Mouse (Mus musculus): Measurements from ENCODE around the gene Xylb.
"Not testable (repeated sequence)": the region's sequence is repeated elsewhere in the genome, so short reads cannot be mapped to it uniquely, and the experiment has no call there.

Xylb gene

DNA sequence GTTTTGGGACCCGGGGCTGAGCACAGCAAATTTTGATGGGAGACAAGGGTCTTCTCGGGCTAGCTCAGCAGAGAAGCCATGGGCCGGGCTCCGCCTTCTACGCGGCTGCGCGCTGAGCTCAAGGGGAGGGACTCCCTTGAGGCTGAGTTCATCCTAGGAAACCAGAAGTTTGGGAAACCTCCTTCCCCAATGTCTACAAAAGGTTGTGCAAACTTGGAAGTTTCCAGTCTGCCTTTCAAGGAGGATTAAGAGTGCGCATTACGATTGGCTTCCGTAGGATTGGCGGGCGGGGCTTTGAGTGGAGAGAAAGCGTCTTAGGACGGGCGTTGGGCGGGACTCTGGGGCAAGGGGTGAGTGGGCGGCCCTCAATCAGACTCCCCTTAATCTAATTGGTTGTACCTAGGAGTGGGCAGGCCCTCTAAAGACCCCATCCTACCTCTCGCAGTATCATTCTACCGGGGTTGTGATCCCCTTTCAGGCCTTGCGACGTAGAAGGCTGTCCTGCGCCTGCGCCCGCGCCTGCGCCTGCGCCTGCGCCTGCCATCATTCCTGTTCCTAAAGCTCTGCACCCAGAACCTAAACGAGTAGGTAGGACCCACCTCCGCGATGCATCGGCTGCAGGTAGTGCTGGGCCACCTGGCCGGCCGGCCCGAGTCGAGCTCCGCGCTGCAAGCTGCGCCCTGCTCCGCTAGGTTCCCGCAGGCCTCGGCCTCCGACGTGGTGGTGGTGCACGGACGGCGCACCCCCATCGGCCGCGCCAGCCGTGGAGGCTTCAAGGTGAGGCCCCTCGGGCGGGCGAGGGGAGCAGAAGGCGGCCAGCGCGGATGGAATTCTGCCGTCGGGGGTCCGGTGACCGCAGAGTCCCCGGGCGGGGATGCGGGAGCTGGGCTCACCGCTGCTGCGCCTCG, 16.0 kb upstream of the Xylb start, which contains the start of gene Myd88:
Gene Myd88 (minus strand): TSS at position 503 of the 908 bp plus-strand sequence.
- DNase-seq (ENCODE audit: low spot score in 2 of 2): peak; percentile 96 to 98

DNA sequence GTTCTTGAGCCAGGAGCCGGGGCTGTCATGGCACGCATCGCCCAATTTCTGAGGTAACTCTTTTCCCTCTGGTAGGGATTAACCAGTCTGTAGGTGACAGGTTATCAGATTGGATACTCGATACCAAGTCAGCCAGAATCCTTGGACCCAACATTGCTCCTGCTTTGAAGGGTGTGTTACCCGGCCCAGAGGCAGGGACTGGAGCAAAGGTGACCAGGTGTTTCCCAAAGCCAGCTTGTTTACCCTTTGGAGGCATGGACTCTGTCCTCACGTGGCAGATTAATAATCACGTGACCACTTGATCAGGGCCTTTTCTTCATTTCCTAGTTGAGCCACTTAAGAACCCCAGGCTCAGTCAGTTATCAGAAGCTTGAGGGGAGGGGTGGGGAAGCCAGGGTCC, 14.5 kb upstream of the Xylb start:
- DNase-seq (ENCODE audit: low spot score in 2 of 2): no peak

- no peak for DNase-seq (ENCODE audit: low spot score in 2 of 2)
Observed at GRCm38 (mm10) chr9:119346376-119346775, 10.8 kb upstream of the Xylb start.

DNA sequence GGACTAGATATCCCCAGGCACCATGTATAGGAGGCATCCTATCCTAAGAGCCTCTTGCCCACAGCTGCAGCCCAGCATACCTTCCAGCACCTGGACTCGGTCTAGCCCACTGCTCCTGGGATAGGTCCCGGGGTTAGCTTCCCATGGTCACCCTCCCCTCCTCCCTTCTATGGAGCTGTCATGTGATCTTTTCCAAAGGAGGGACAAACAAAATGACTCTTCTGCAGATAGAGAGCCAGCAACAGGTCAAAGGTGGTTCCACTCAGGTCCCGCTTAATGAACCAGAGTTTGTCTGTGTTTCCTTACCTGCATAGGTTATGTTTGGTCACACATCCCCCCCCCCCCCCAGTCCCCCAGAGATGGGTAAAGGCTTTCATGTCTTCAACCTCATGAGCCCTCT, 6.7 kb upstream of the Xylb start:
- DNase-seq (ENCODE audit: low spot score in 2 of 2): no peak

- no peak for DNase-seq (ENCODE audit: low spot score in 2 of 2)
Observed at GRCm38 (mm10) chr9:119350947-119351705, 6.1 kb upstream of the Xylb start.

GRCm38 (mm10) chr9:119352060-119352459, 5.1 kb upstream of the Xylb start:
- DNase-seq (ENCODE audit: low spot score in 2 of 2): peak; percentile 36 to 59

- no peak for DNase-seq (ENCODE audit: low spot score in 2 of 2)
Observed at GRCm38 (mm10) chr9:119353926-119354325, 3.3 kb upstream of the Xylb start.

- no peak for DNase-seq (ENCODE audit: low spot score in 2 of 2)
Observed at GRCm38 (mm10) chr9:119355943-119356342, 1.2 kb upstream of the Xylb start.

GRCm38 (mm10) chr9:119358058-119358429, 863 bp downstream of the Xylb start:
- no peak for DNase-seq (ENCODE audit: low spot score in 2 of 2)

GRCm38 (mm10) chr9:119361416-119361815, 4.2 kb downstream of the Xylb start:
- no peak for DNase-seq (ENCODE audit: low spot score in 2 of 2)

DNA sequence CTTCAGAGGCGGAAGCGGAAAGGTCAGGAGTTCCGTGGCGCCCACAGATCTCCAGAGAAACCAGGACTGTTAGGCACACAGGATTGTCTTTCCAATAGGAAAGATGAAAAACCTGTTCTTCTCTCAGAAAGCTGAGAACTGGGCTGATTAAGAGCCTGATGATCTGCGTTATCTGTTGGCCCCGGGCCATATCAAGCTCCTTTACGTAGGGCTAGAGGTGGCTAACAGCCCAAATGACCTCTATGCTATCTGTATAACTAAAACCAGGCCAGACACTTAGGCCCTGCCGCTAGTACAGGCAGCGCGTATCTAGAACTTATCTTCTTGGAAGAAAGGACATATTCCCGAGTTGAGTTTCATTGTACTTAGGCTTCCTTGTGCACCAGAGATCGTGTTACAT, 6.0 kb downstream of the Xylb start:
- DNase-seq (ENCODE audit: low spot score in 2 of 2): no peak

- no peak for DNase-seq (ENCODE audit: low spot score in 2 of 2)
Observed at GRCm38 (mm10) chr9:119365284-119365683, 8.1 kb downstream of the Xylb start, which contains the start of gene Slc22a14. Gene Slc22a14, minus strand, starts transcription at chr9:119365553.

GRCm38 (mm10) chr9:119368367-119368766, 11.2 kb downstream of the Xylb start:
- no peak for DNase-seq (ENCODE audit: low spot score in 2 of 2)

DNA sequence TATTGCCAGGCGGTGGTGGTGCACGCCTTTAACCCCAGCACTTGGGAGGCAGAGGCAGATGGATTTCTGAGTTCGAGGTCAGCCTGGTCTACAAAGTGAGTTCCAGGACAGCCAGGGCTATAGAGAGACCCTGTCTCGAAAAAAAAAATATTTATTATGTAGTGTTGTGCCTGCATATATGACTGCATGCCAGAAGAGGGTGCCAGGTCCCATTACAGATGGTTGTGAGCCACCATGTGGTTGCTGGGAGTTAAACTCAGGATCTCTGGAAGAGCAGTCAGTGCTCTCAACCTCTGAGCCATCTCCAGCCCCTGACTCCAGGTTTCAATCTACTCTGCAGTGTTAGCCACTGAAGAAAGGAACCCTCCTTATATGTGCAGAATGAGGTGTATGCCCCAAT, 13.6 kb downstream of the Xylb start:
- DNase-seq (ENCODE audit: low spot score in 2 of 2): not testable (repeated sequence)

DNA sequence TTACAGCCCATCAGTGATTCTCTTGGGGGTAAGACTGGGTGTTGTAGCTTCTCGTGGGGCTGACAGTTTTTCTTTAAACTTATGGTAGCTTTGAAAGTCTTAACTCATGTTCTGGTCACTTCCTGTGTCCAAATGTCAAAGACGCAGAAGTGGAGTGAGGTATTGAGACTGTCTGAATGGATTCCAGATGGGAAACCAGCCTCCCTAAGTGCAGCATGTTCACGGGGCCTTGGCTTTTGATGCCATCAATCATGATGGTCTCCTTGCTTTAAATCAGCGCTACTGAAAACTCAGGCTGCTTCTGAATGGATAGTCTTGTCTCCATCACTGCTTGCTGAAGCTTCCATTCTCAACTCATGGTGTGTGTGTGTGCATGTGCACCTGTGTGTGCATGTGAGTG, 14.1 kb downstream of the Xylb start:
- no peak for DNase-seq (ENCODE audit: low spot score in 2 of 2)

GRCm38 (mm10) chr9:119375008-119375407, 17.8 kb downstream of the Xylb start:
- DNase-seq (ENCODE audit: low spot score in 2 of 2): no peak

GRCm38 (mm10) chr9:119375556-119375955, 18.4 kb downstream of the Xylb start:
- no peak for DNase-seq (ENCODE audit: low spot score in 2 of 2)

DNA sequence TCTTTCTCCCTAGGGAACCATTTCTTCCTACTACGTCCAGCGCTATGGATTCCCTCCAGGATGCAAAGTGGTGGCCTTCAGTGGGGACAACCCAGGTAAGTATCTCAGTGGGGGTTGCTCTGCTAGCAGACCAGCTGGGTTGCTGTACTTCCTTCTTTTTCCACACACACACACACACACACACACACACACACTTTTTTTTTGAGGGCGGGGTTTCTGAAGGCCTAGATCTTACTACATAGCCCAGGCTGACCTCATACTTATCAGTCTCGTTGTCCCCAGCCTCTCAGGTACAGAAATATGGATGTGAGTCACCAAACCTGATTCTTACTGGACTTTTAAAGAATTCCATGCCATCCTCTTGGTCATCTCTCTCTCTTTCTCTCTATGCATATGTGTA, 21.1 kb downstream of the Xylb start:
- no peak for DNase-seq (ENCODE audit: low spot score in 2 of 2)

DNA sequence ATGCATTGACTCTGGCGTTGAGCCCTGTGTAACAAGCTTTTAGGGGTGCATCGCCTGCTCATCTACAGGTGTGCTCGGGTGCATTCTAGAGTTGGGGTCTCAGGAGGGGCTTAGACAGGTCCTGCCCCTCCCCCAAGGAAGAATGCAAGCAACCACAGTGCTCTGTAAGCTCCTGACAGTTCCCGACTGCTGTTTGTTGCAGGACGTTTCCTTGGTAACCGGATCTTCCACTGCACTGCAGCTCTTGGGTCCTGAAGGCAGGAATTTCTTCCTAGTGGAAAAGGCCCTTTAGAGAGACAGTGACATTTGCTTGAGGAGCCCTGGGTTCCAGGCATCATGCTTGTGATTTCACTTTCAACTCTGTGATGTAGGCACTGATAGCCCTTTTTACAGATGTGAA, 25.4 kb downstream of the Xylb start:
- no peak for DNase-seq (ENCODE audit: low spot score in 2 of 2)

GRCm38 (mm10) chr9:119388956-119389355, 31.8 kb downstream of the Xylb start:
- DNase-seq (ENCODE audit: low spot score in 2 of 2): no peak

DNA sequence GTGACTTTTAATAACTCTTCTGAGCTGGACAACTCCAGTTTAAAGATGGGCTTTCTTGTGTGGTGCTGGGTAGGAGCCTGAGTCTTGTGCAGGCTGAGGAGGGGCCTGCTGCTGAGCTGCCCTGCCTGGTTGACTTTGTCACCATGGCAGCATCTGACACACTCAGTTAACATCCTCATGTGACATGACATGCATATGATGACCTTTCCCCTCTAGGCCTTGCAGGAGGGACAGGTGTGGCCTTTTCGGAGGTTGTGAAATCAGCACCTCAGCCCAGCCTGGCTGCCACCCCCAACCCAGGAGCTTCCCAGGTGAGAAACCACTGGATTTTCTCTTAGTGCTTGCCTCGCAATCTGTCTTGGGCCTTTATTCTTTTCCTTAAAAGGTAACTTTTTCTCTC, 33.0 kb downstream of the Xylb start:
- no peak for DNase-seq (ENCODE audit: low spot score in 2 of 2)

DNA sequence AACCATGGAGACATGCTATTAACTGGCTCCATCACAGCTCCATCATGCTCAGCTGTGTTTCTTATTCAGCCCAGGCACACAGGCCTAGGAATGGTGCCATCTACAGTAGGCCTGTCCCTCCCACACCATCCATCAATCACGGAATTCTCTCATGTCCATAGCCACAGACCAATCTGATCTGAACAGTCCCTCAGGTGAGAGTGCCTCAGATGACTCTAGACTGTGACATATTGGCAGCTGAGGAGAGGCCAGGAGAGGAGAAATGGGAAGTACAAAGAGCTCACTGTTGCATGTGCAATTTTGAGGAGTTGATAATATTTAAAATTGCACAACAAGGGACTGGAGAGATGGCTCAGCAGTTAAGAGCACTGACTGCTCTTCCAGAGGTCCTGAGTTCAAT, 37.6 kb downstream of the Xylb start:
- DNase-seq (ENCODE audit: low spot score in 2 of 2): no peak

DNA sequence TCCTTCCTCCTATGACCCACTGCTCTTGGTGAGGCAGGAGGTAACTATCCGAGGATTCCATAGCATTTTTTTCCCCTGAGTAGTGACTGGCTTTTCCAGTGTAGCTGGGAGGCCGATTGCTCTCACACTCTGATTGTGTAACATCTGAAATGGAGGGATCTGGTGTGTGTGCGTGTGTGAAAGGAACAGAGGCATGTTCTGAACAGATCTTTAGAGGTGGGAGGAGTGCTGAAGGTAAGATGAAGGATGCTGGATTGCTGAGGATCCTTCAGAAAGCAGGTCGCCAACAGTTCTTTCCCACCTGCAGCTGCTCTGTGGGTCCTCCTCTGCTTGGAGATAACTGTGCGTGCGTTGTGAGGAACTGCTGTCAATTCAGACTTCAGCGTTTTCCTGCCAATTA, 44.2 kb downstream of the Xylb start:
- DNase-seq (ENCODE audit: low spot score in 2 of 2): no peak

Measured in right cerebral cortex, postnatal 36 days (tissue).